ENCODE assay signal across 25 mouse cellular contexts in the genomic region with DNA sequence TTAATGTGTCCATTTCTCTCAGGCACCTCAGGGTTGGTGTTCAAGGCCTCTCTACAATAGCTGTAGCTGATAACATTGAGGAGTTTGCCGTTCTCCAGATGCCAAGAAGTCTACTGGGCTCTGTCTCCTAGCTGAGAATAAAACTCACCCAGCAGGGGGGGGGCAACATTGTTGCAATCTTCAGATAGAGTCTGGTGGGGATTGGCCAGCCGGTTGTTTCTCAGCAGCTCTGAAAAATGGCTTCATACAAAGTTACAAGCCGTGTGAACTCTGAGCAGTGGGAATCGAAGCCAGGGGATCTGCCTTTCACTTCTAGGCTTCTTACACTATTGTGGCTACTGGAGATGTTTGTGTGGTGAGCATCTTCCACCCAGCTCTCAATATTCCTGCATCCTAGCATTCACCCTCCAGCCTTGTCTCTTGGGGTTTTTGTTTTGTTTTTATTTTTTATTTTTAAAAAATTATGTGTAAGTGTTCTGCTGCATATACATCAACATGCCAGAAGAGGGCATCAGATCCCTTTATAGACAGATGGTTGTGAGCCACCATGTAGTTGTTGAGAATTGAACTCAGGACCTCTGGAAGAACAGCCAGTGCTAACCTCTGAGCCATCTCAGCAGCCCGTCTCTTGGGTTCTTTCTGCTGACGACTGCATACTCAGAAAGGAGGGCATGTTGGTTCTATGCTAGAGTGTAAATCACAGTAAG. TPM values are rescaled to one million over a fixed set of nuclear protein-coding genes. Genes with fewer than 3 reads are reported as not detected.
DNase-seq lines count a peak whose midpoint lies in the region; ATAC-seq and TF ChIP-seq lines count a peak whose summit lies in the region.
"Had no signal": no experiment of that assay in that cellular context is flagged by ENCODE, and none has a peak within 500 bp of the region (broad histone marks: within the 10 kb centered on the region; RNA-seq: fewer than 3 reads in every experiment).

No protein-coding gene starts in this region.

- no peak overlapping the region for H3K9ac ChIP-seq in lung, embryonic 14.5 days
- H3K9ac ChIP-seq: hindbrain, embryonic 12.5 days; intestine, embryonic 15.5 days; limb, embryonic 15.5 days; liver, postnatal 0 days; neural tube, embryonic 15.5 days had no signal

- CTCF ChIA-PET in Patski (lab: Charles Lee): interaction anchor here (0.9 to 1.1 kb wide), 2 partner anchors 9 to 41 kb away, joined by 3 to 6 read pairs; no protein-coding TSS in a partner anchor

- no peak overlapping the region for H3K4me2 ChIP-seq in lung, embryonic 14.5 days
- H3K4me2 ChIP-seq: hindbrain, embryonic 12.5 days; intestine, embryonic 15.5 days; limb, embryonic 15.5 days; neural tube, embryonic 15.5 days had no signal

- WGBS in heart, embryonic 10.5 days: 72% methylated on average over 6 of the region's 6 CpGs
- 66% methylated on average over 6 of the region's 6 CpGs for WGBS in lung, embryonic 14.5 days

- peak; percentile 57 for DNase-seq in heart, adult 11 months
- DNase-seq in heart, embryonic 10.5 days (ENCODE audit: low spot score): no peak
- DNase-seq in lung, embryonic 14.5 days: no peak
- no peak for DNase-seq in lung, postnatal 36 days
- no peak for DNase-seq in Patski (ENCODE audit: low read depth, low spot score)
- peak; percentile 86 for DNase-seq in testis, postnatal 14 days (ENCODE audit: low spot score)
- no peak for DNase-seq in T-cell, adult 2 months (ENCODE audit: low spot score)
- no peak for DNase-seq in gastrocnemius, postnatal 36 days
- DNase-seq: cerebellum, adult 8-10 months; liver, postnatal 0 days; lung, postnatal 14 days; midbrain, embryonic 14.5 days; right cerebral cortex, postnatal 14 days; thymus, postnatal 4 days had no signal

- in situ Hi-C loops in Patski (cut with MboI; ENCODE audit: low pct_unique_long_range_greater_than_20kb): loop anchor here (25.0 kb wide), 1 partner anchor 672 kb away; no protein-coding TSS in a partner anchor

- TF ChIP-seq CTCF in lung, embryonic 14.5 days (IDR thresholded peaks at IDR 0.05; ENCODE audit: low read depth): peak; percentile 26
- peak; percentile 26 for TF ChIP-seq CTCF in Patski (IDR thresholded peaks at IDR 0.05)

- H3K27me3 ChIP-seq in heart, embryonic 10.5 days (ENCODE audit: insufficient read depth, poor library complexity, severe bottlenecking): no peaks in the 10 kb centered on the region
- no peaks in the 10 kb centered on the region for H3K27me3 ChIP-seq in lung, embryonic 14.5 days (ENCODE audit: insufficient read depth, low read length)
- H3K27me3 ChIP-seq in Patski: peaks cover 5% of the 10 kb centered on the region
- H3K27me3 ChIP-seq: hindbrain, embryonic 12.5 days; intestine, embryonic 15.5 days; limb, embryonic 15.5 days; neural tube, embryonic 15.5 days had no signal

- no peak overlapping the region for H3K27ac ChIP-seq in heart, embryonic 10.5 days
- H3K27ac ChIP-seq in lung, embryonic 14.5 days (ENCODE audit: low read depth): no peak overlapping the region
- H3K27ac ChIP-seq: embryonic facial prominence, embryonic 10.5 days; hindbrain, embryonic 12.5 days; intestine, embryonic 15.5 days; limb, embryonic 15.5 days; neural tube, embryonic 15.5 days had no signal

- ATAC-seq in lung, embryonic 14.5 days (ENCODE audit: insufficient read depth): no peak
- no peak for ATAC-seq in Patski
- ATAC-seq: intestine, embryonic 15.5 days; liver, postnatal 0 days had no signal

- no peaks in the 10 kb centered on the region for H3K9me3 ChIP-seq in heart, embryonic 10.5 days
- no peaks in the 10 kb centered on the region for H3K9me3 ChIP-seq in lung, embryonic 14.5 days (ENCODE audit: low read depth, low read length)
- H3K9me3 ChIP-seq: embryonic facial prominence, embryonic 10.5 days; G1E; hindbrain, embryonic 12.5 days; intestine, embryonic 15.5 days; limb, embryonic 15.5 days; neural tube, embryonic 15.5 days had no signal

- POLR2A ChIA-PET in Patski (lab: Charles Lee): no interaction called here

- intact Hi-C loops in gastrocnemius, postnatal 36 days (cut with DNase I): loop anchor here (5.0 kb wide), 1 partner anchor 38 kb away; no protein-coding TSS in a partner anchor

- H3K4me3 ChIP-seq in heart, embryonic 10.5 days: no peak overlapping the region
- H3K4me3 ChIP-seq in lung, embryonic 14.5 days (ENCODE audit: low read depth, low read length): no peak overlapping the region
- H3K4me3 ChIP-seq: embryonic facial prominence, embryonic 10.5 days; hindbrain, embryonic 12.5 days; intestine, embryonic 15.5 days; limb, embryonic 15.5 days; megakaryocyte, embryonic 14.5 days; neural tube, embryonic 15.5 days had no signal

- no peaks in the 10 kb centered on the region for H3K36me3 ChIP-seq in heart, embryonic 10.5 days
- H3K36me3 ChIP-seq in lung, embryonic 14.5 days (ENCODE audit: insufficient read depth): no peaks in the 10 kb centered on the region
- H3K36me3 ChIP-seq: embryonic facial prominence, embryonic 10.5 days; G1E; hindbrain, embryonic 12.5 days; intestine, embryonic 15.5 days; limb, embryonic 15.5 days; neural tube, embryonic 15.5 days had no signal

- no peaks in the 10 kb centered on the region for H3K4me1 ChIP-seq in heart, embryonic 10.5 days
- no peaks in the 10 kb centered on the region for H3K4me1 ChIP-seq in lung, embryonic 14.5 days (ENCODE audit: insufficient read depth)
- H3K4me1 ChIP-seq: embryonic facial prominence, embryonic 10.5 days; intestine, embryonic 15.5 days; limb, embryonic 15.5 days; megakaryocyte, embryonic 14.5 days; neural tube, embryonic 15.5 days had no signal

RNA-seq across cellular contexts. Expression of gene Chp2, which starts 21.3 kb away (rescaled TPM):
- 0.18 TPM in 1 of 2 replicates, not detected in the other for polyA plus RNA-seq in heart, embryonic 10.5 days (2016; fragmentation: Nextera tagmentation; extraction: Ambion mirVana)
- polyA plus RNA-seq in lung, embryonic 14.5 days (2014; fragmentation: Nextera tagmentation; extraction: Ambion mirVana): 0.53 and 0.84 TPM in 2 replicates
- not detected for polyA plus RNA-seq in Patski (2021)
- total RNA-seq in gastrocnemius, postnatal 36 days (2021): 1 to 10 TPM; 4.5 to 5.3 TPM
- polyA plus RNA-seq: C2C12; embryonic facial prominence, embryonic 10.5 days; forebrain, embryonic 11.5 days; G1E had no signal

RNA-seq across cellular contexts. Expression of gene Prkcb, which starts 48.0 kb away (rescaled TPM):
- 13.3 and 14.3 TPM in 2 replicates for polyA plus RNA-seq in heart, embryonic 10.5 days (2016; fragmentation: Nextera tagmentation; extraction: Ambion mirVana)
- 7.5 and 9.7 TPM in 2 replicates for polyA plus RNA-seq in lung, embryonic 14.5 days (2014; fragmentation: Nextera tagmentation; extraction: Ambion mirVana)
- not detected for polyA plus RNA-seq in Patski (2021)
- 1 to 10 TPM; 1.4 to 1.8 TPM for total RNA-seq in gastrocnemius, postnatal 36 days (2021)
- polyA plus RNA-seq: G1E had no signal

RNA-seq across cellular contexts. Expression of gene Ern2, which starts 54.6 kb away (rescaled TPM):
- not detected in 2 replicates for polyA plus RNA-seq in heart, embryonic 10.5 days (2016; fragmentation: Nextera tagmentation; extraction: Ambion mirVana)
- 0.16 TPM in 1 of 2 replicates, not detected in the other for polyA plus RNA-seq in lung, embryonic 14.5 days (2014; fragmentation: Nextera tagmentation; extraction: Ambion mirVana)
- not detected for polyA plus RNA-seq in Patski (2021)
- not detected for total RNA-seq in gastrocnemius, postnatal 36 days (2021)
- total RNA-seq: G1E; gastrocnemius, adult 8-10 months; heart, adult 8-10 months had no signal
- polyA plus RNA-seq: C2C12; G1E; limb, embryonic 15.5 days; liver, postnatal 0 days had no signal

Comparison
In these comparisons a context has a peak if more than half of its experiments do, and no peak if none do; other contexts are left out.
1. DNase-seq: peak in heart, adult 11 months (single experiment) and testis, postnatal 14 days (single experiment); none in heart, embryonic 10.5 days (single experiment), lung, embryonic 14.5 days (single experiment), lung, postnatal 36 days (single experiment), Patski (single experiment), T-cell, adult 2 months (single experiment) and gastrocnemius, postnatal 36 days (0 of 2).